Mouse (Mus musculus): ENCODE measurements around the gene Cdkal1.

DNA sequence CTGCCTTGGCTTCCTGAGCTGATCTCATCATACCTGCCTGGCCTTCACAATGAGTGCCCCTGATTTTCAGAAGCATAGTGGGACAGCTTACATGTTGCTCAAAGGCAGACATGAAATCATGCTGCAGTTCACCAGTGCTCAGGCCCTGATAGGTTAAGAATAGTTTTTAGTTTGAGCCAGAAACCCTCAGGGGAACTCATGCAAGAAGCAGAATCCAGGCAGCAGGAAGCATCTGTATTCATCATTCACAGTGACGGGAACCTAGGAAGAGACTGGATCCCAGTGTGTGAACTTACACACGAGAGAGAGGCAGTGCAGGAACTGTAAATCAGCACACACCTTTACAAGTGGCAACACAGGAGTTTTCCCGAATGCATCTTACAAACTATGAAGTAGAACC lies 441.0 kb downstream of the Cdkal1 start:
- TF ChIP-seq EP300 (IDR thresholded peaks at IDR 0.05; ENCODE audit: low read depth) = no peak
- TF ChIP-seq CTCF (IDR thresholded peaks at IDR 0.05; ENCODE audit: low read depth) = no peak

Measured in liver, postnatal 0 days (tissue).